Mouse (Mus musculus) ZHBTc4 (cell line): ENCODE measurements around the gene Vmn2r87.
"Not testable (repeated sequence)": the region's sequence is repeated elsewhere in the genome, so short reads cannot be mapped to it uniquely, and the experiment has no call there.

Experiments
- DNase-seq: peaks from one replicate; pipeline ENCODE4 v3.0.0-alpha.2; 2011; ENCODE audit warnings: low read depth, low spot score

The Vmn2r87 gene

DNA sequence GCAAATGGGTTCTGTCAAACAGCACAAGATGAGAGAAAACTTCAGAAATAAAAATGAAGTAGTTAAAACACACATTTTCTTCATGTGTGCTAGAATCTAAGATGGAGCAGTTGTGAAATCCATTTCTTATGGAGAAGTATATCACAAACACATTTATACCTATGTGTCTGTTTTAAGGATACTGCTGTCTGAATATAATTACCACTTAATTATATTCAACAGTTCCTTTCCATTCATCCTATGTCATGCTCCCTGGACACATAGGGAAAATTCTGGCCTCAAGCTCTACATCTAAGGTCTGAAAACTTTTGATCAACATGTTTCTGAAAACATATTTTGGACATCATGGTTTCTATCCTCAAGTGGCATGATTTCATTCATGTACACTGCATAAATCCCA is at the start of gene Vmn2r87:
Gene Vmn2r87 (minus strand): TSS at position 101 of the 400 bp plus-strand sequence.
- no peak for DNase-seq

DNA sequence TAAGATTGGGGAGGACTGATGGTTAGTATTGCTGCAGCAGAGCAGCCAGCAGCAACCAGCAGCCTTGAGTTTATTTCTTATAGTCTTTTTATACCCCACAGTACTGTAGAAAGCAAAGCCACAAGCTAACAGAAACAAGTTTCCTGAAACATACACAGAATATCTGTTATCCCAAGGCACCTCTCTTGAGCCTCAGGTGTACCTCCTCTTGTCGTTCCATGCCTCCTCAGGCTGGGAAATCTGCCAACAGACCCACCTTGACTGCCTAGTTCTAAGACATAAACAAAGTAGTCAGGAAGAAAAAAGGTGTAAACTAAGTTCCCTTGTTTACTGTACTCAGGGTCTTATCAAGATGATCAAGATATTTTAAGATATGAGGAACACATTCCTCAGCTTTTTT is 47.1 kb upstream of the Vmn2r87 start:
- DNase-seq, result not testable (repeated sequence)

DNA sequence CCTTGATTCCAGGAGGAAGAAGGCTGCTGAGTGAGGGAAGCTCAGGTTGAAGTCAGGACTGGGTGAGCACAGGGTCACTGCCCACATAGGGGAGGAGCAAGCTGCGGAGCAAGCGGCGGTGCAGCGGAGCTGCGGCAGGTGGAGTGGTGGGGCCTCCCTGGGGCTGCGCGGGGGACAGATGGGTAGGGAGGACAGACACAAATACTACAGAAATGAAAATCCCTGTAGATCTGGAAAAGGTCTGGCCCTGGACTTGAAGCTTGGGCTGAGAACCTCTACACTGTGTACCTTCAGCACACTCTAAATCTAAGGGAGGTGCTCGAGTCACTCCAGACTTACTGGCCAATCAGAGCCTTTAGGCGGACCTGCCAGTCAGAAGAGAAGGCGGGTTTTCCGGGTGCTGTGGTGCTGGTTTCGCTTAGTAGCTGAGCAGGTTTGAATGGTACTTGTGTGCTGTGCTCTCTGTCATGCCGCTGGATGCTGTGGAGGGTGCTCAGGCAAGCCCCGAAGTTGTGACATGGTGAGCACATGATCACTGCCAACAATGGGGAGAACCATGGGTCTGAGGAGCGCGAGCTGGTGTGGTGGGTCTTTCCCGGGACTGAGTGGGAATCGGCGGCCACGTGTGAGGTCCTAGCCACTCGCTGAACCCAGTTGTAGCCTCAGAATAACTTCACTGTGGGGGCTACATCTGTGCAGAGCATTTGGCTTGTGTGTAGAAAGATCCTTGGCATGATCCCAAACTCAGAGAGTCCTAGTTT is 44.9 kb upstream of the Vmn2r87 start:
- DNase-seq, result peak; percentile 86

DNA sequence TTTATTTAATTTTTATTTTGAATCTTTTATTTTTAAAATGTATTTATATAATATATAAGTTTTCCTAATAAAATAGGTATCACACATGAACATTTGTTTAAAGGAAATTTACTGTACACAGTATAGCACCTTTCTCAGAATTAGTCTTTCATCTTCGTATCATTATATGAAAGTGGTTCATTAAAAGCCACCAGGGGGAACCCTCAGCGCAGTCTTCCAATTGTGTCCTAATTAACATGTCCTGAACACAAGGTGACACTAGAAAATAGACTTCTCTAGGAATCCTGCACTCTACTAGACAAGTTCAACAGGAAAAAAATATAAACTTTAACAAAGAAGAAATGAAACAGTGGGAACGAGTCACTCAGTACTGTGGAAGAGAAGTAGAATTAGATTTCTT is 38.9 kb upstream of the Vmn2r87 start:
- DNase-seq, result peak; percentile 12

DNA sequence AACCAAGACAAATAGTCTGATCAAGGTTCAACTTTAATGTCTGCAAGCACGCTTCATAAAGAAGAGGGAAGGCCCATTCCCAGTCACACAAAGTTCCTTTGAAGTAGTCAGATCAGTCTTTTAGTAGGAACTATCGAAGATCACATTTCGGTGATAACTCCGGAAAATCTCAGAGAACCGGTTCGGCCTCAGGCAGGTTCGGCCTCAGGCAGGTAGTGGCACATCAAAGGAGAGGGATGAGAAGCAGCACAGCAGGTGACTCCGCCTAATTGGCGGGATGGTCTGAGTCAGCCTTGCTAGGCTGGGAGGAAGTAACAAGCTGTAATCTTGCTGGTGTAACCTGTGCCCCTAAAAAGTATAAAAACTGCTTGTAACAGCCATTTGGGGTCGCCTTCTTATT is 30.7 kb upstream of the Vmn2r87 start:
- peak; percentile 62 for DNase-seq

DNA sequence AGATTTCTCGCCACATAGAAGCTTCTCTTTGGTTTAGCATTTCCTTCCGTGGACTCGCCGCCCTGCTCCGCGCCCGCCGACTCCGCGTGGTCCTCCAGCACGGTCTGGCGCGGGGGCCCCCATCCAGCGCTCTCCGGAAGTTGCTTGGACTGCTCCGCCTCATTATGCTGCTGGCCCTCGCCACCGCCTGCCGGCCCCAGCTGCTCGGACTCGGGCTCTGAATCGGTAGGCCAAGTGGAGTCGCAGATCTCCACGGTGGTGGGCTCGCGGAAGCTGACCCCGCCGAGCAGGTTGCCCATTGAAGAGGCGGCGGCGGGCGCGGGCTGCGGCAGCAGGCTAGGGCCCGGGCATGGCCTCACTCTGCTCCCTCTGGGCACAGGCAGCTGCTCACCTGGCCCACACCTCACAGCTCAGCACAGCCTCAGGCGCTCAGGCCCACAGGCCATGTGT is 26.9 kb downstream of the Vmn2r87 start:
- peak; percentile 61 for DNase-seq

DNA sequence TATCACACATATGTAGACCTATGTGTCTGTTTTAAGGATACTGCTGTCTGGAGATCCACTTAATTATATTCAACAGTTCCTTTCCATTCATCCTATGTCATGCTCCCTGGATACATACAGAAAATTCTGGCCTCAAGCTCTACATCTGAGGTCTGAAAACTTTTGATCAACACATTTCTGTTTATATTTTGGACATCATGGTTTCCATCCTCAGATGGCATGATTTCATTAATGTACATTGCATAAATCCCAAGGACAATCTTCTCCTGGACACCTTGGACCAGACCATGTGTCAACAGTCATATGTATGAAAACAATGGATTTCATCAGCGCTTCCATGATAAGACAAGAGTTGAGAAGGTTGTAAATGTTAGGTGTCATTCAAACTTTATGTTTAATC is 41.2 kb downstream of the Vmn2r87 start, which contains the start of gene Vmn2r86:
Gene Vmn2r86 (minus strand): TSS at position 101 of the 400 bp plus-strand sequence.
- not testable (repeated sequence) for DNase-seq

DNA sequence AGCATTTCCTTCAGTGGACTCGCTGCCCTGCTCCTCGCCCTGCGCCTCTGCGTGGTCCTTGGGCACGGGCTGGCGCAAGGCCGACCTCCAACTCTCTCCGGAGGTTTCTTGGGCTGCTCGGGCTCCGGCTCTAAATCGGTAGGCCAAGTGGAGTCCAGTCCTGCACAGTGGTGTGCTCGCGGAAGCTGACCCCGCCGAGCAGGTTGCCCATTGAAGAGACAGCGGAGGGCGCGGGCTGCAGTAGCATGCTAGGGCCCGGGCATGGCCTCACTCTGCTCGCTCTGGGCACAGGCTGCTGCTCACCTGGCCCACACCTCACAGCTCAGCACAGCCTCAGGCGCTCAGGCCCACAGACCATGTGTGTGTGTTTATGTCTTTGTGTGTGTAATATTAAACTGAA is 52.4 kb downstream of the Vmn2r87 start:
- DNase-seq, result peak; percentile 11

DNA sequence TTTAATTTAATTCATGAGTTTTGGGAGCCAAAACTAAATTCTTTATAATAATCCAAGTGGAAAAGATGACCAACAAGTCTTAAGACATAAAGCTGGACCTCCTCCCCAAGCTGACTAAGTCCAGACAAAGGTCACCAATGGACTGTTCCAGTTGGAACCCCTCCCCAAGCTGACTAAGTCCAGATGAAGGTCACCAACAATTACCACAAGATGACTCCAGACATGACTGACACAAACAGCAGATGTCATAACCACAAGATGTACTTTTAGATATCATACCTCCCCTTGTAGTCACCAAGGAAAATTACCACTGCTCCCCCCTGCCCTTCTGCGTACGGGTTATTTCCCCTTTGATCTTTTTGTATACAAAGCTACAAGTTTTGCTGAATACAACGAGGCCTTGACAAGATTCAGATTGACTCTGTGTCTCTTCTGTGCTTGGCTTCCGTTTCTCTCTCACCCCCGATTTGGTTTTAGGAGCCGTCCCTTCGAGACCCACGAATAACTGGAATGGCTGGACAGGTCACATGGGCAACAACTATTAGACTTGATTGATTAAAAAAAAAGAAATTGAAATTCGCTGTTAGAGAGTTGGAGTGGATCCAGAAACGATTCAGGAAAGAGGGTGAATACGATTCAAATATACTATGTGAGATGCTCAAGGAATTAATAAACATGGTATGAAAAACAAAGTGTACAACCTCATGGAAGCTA is 62.9 kb downstream of the Vmn2r87 start:
- DNase-seq, result not testable (repeated sequence)

DNA sequence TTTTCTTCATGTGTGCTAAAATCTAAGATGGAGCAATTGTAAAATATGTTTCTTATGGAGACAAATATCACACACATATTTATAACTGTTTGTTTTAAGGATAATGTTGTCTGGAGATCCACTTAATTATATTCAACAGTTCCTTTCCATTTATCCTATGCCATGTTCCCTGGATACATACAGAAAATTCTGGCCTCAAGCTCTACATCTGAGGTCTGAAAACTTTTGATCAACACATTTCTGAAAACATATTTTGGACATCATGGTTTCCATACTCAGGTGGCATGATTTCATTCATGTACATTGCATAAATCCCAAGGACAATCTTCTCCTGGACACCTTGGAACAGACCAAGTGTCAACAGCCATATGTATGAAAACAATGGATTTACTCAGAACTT is 67.6 kb downstream of the Vmn2r87 start, which contains the start of gene Vmn2r85:
Gene Vmn2r85 (minus strand): TSS at position 101 of the 400 bp plus-strand sequence.
- not testable (repeated sequence) for DNase-seq

DNA sequence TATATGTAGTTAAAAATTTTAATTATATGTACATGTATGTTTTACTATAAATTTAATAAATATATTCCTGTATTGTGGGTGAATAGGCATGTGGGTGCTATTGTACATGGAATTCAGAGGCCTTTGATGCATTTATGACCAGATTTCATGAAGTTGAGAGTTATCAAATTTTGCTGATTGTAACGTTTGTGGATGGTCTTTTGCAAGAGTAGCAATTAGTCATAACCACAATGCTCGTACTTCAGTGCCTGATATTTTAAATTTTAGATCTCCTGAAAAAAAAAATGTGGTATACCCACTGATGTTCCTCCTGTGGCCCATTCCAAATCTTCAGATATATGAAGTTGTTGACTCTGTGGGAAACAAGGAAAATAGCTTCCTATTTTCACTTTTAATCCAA is 74.8 kb downstream of the Vmn2r87 start:
- not testable (repeated sequence) for DNase-seq
